Mouse (Mus musculus): ENCODE data around the gene Pigt.

GRCm38 (mm10) chr2:164522280-164522679, 25.0 kb downstream of the Pigt start:
- TF ChIP-seq CTCF (conservative IDR thresholded peaks at IDR 0.05; ENCODE audit: low read length) (no peak), POU5F1 (IDR thresholded peaks at IDR 0.05; ENCODE audit: borderline replicate concordance, low read length) (no peak)

All from E14TG2a.4 (cell line).